Mouse (Mus musculus) CH12.LX (cell line): ENCODE results near the gene Ddx10.
A peak's percentile ranks its signal among the peaks of the same experiment; 100 is the strongest.

ENCODE experiments used
- CTCF ChIP-seq, 2 experiments: IDR thresholded peaks in 1 of 2; conservative IDR thresholded peaks in 1 of 2; 2 replicates each; pipeline ENCODE4 v1.5.1; 2011 to 2012; ENCODE audit warnings: low read depth in 2 of 2, low read length in 2 of 2, improper control_type of control experiment in 1 of 2, inconsistent platforms in 1 of 2, mild to moderate bottlenecking in 1 of 2, moderate library complexity in 1 of 2
- E2F4 ChIP-seq: IDR thresholded peaks from 2 replicates; pipeline ENCODE4 v1.6.1; 2011; ENCODE audit warnings: low read depth, low read length, improper control_type of control experiment; ENCODE audit not compliant: insufficient replicate concordance
- EP300 ChIP-seq: IDR thresholded peaks from 2 replicates; pipeline ENCODE4 v1.6.1; 2011; ENCODE audit warnings: low read length, improper control_type of control experiment
- ETS1 ChIP-seq: conservative IDR thresholded peaks from 2 replicates; pipeline ENCODE4 v1.6.1; 2012; ENCODE audit warnings: low read depth, mild to moderate bottlenecking, inconsistent platforms, low read length, improper control_type of control experiment, moderate library complexity
- MAX ChIP-seq: IDR thresholded peaks from 2 replicates; pipeline ENCODE4 v1.6.1; 2011; ENCODE audit warnings: low read length, improper control_type of control experiment
- NRF1 ChIP-seq: IDR thresholded peaks from 2 replicates; pipeline ENCODE4 v1.6.1; 2014; ENCODE audit warnings: low read depth, mild to moderate bottlenecking, inconsistent platforms, low read length, improper control_type of control experiment, moderate library complexity
- POLR2A ChIP-seq: IDR thresholded peaks from 2 replicates; pipeline ENCODE4 v1.6.1; 2011; ENCODE audit warnings: low read depth, mild to moderate bottlenecking, improper control_type of control experiment, low read length
- POLR2AphosphoS2 ChIP-seq: IDR thresholded peaks from 2 replicates; pipeline ENCODE4 v1.6.1; 2011; ENCODE audit warnings: low read depth, low read length, improper control_type of control experiment
- RCOR1 ChIP-seq: conservative IDR thresholded peaks from 2 replicates; pipeline ENCODE4 v1.6.1; 2012; ENCODE audit warnings: low read depth, mild to moderate bottlenecking, inconsistent platforms, low read length, improper control_type of control experiment
- SIN3A ChIP-seq: IDR thresholded peaks from 2 replicates; pipeline ENCODE4 v1.6.1; 2012; ENCODE audit warnings: low read length, improper control_type of control experiment, inconsistent platforms
- TBP ChIP-seq: conservative IDR thresholded peaks from 2 replicates; pipeline ENCODE4 v1.6.1; 2011; ENCODE audit warnings: low read depth, low read length, improper control_type of control experiment

DNA sequence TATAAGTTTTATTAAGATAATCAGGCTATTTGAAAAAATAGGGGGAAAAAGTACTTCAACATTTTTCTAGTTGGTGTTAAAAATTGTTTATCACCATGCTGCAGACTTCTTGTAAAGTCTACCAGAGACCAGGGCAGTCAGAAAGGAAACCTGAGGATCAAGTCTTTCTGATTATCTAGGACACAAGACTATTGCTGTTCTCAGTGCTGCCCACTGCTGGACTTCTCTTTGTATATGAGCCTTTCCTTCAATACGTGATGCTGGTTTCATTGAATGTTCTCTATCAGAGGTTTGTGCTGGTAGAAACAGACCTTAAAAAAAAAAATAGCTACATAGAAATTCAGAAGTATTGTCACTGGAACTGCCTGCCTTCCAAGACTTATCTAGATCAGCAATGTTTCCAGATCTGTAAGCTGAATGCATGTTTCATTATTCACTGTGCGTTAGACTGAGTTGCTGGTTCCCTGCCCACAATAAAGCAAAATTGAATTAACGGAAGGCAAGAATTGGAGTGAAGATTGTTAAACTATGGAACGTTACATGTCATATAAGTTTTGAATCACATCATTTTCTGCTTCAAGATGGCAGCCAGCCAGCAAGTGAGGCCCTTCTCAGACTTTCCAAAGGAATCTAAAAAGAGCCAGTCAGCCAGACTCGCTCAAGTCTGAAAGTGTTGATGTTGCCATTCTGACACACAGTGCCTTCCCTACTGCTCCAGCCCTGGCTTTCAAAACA, 21.0 kb upstream of the Ddx10 start:
- no peak for TF ChIP-seq POLR2AphosphoS2
- TF ChIP-seq ETS1, result no peak
- peak in 1 of 2 experiments; percentile 54; a peak in 2 of 4 replicates for TF ChIP-seq CTCF (conservative IDR thresholded peaks at IDR 0.05 in 1 of 2, IDR thresholded peaks at IDR 0.05 in 1 of 2; ENCODE audit: low read depth in 2 of 2, low read length in 2 of 2)
- no peak for TF ChIP-seq EP300
- TF ChIP-seq SIN3A, result no peak
- TF ChIP-seq POLR2A, result no peak
- no peak for TF ChIP-seq TBP
- TF ChIP-seq RCOR1, result no peak
- TF ChIP-seq NRF1, result no peak
- no peak for TF ChIP-seq MAX
- no peak for TF ChIP-seq E2F4
